Mouse (Mus musculus) erythroblast, adult 5-6 weeks (primary cell): Measurements from ENCODE around the gene Csnk2b. TPM values are rescaled to one million over a fixed set of nuclear protein-coding genes. Genes with fewer than 3 reads are reported as not detected.
"Not testable (repeated sequence)": the region's sequence is repeated elsewhere in the genome, so short reads cannot be mapped to it uniquely, and the experiment has no call there.

Source experiments
- ATAC-seq: replicated peaks from 2 replicates; pipeline ENCODE4 v1.8.0; 2016; ENCODE audit warnings: moderate number of reproducible peaks, mild to moderate bottlenecking, moderate TSS enrichment, inconsistent platforms; ENCODE audit not compliant: poor library complexity, low FRiP score, severe bottlenecking
- total RNA-seq, 2 experiments: library from RNA; stranded (forward) in 1 of 2; stranded (reverse) in 1 of 2; fragments of 150-400 nt in 1 of 2; fragments of 200-764, 138-1000 nt in 1 of 2; gene quantifications; 2 replicates each; pipeline versions ENCODE4 v1.2.3 to v1.2.4; 2015 to 2017; ENCODE audit warnings: low replicate concordance in 2 of 2

The Csnk2b gene
- total RNA-seq, 2 experiments from 2014 or later, result 76.5 to 181 TPM

GRCm38 (mm10) chr17:35124261-35124896, 2.5 kb upstream of the Csnk2b start:
- ATAC-seq, result not testable (repeated sequence)

DNA sequence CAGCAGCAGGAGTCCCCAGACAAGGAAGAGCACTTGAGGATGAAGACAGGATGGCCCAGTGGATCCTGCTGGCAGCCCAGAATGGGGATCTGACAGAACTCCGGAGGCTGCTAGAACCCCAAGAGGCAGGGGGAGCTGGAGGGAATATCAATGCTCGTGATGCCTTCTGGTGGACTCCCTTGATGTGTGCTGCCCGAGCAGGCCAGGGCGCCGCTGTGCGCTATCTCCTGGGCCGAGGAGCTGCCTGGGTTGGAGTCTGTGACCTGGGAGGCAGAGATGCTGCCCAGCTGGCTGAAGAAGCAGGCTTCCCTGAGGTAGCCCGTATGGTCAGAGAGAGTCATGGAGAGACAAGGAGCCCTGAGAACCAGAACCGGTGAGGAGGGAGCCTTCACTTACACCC, 1.4 kb upstream of the Csnk2b start:
- not testable (repeated sequence) for ATAC-seq

- peak; percentile 93 for ATAC-seq
Measured at GRCm38 (mm10) chr17:35121143-35121799, 582 bp downstream of the Csnk2b start, which contains the start of gene Gpank1. Gene Gpank1, plus strand, starts transcription at chr17:35121455.

DNA sequence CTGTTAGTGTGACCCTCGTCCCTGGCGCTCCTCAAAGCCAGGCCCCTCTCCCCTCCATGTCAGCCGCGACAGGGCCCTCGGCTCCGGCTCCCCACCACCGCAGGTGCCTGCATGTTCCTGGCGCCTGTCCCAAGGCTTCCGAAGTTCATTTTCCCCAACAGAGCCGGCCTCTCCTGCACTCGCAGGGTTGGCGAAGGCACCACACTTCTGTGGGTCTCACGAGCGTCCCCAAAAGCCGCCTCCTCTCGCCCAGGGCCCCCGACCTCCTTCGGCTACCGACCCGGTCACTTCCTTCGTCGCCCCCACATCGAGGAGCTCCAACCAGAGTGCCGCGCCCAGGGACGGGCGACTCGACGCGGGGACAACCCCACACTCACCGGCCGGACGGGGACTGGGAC, 1.1 kb downstream of the Csnk2b start:
- ATAC-seq, result peak; percentile 22

DNA sequence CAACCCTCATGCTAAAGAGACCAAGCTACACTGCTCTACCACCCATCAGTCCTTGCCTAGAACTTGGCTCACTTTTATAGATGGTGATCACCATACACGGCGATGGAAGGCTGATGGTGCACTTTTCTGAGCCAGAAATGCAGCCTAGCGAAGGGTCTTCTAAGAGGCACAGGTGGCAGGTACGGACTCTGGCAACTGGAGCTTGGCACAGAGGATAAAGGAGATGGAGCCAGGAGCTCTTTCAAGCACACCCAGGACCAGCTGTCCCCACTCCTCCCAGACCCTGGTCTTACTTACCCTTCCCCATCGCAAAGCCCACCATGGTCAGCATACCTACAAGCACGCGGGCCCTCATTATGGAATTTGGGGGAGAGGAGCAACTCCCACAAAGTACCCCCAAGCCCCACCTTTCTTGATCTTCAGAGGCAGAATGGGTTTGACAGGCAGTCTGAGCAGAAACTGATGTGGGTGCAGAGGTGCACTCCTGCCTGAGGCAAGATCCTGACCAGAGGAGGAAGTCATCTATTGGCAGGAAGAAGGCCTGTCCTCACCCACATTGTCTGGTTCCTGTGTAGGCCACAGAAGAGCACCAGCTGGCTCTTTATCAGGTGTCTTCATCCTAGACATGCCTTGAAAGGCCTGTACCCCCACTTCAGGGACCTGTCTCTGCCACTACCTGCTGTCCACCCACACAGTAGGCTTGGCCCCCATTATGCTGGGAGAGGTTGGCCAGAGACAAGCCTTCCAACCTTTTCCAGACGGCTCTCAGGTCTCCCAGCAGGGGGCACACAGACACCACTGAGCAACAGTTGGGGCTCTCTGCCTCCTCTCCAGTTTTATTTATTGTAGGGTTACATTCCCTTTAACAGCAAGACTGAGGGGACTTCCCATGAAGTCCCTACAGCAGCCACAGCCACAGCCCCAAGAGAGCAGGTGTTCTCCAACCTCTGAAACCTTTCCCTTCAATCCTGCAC, 6.5 kb downstream of the Csnk2b start, which contains the start of gene Ly6g5b:
TSS of gene Ly6g5b (minus strand) at position 383 of the 974 bp plus-strand sequence.
- ATAC-seq, result peak; percentile 58

DNA sequence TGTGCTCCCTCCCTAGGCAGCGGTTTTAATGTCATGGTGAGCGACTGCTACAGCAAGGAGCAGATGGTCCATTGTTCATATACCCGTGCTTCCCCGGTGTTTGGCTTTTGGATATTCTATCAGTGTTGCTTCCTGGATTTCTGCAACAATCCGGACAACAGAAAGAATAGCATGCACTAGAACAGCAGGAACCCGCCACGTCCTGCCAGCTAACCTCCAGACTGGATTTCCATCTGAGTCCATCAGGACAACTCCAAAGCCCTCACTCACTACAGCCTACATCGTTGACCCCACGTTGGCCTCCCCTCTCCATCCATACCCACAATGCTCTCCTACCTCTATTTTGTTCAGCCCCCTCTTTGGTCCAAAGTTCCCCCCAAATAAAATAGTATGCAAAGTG, 10.1 kb downstream of the Csnk2b start:
- ATAC-seq, result no peak

- no peak for ATAC-seq
Measured at GRCm38 (mm10) chr17:35108097-35108496, 13.8 kb downstream of the Csnk2b start, which contains the start of gene Ly6g5c. Gene Ly6g5c, plus strand, starts transcription at chr17:35108279.

- ATAC-seq, result no peak
Measured at GRCm38 (mm10) chr17:35106522-35106921, 15.3 kb downstream of the Csnk2b start.

DNA sequence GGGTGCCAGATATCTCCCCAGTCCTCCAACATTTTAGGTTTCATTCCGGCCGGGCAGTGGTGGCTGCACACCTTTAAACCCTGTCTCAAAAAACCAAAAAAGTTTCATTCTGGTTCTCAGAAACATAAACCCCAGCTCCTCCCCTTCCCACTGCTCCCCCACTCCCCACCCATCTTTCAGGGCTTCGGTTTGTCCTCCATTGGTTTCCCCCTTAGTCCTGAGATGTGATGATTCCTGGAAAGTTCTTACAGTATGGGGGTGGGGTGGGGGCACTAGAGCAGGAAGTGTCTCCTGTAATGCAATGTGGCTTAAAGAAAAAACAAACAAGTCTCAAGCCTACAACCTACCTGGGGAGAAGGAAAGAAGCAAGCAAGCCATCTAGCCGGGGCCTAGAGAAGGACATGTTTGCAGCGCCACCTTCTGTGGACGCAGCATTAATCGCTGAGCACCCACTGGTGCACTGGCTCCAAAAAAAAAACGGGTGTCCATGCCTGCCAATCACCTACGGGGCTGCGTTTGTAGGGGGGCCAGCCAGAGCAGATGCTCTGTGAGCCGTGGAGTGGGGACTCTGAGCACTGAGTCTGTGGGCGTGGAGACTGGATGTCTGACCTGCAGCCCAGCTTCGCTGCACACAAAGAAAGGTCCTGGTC, 16.0 kb downstream of the Csnk2b start:
- ATAC-seq, result peak; percentile 54

GRCm38 (mm10) chr17:35104754-35105153, 17.1 kb downstream of the Csnk2b start:
- ATAC-seq, result peak; percentile 81

DNA sequence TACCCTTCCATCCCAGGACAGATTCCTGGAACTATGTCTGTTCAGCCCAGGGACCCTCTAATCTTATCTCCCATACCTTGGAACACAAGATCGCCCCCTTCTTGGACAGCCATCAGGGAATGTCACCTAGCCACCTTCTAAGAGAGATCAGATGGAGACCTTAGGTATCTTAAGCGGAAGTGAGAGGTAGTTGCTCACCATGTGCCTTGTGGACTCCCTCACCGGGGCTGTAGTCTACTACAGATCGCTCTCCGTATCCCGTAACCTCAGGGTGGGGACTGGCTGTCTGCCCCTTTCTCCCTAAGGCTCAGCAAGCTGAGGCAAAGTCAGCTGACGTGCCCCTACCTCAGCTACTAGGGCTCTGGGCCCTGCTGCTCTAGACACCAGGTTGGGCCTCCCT, 17.8 kb downstream of the Csnk2b start:
- ATAC-seq, result no peak

DNA sequence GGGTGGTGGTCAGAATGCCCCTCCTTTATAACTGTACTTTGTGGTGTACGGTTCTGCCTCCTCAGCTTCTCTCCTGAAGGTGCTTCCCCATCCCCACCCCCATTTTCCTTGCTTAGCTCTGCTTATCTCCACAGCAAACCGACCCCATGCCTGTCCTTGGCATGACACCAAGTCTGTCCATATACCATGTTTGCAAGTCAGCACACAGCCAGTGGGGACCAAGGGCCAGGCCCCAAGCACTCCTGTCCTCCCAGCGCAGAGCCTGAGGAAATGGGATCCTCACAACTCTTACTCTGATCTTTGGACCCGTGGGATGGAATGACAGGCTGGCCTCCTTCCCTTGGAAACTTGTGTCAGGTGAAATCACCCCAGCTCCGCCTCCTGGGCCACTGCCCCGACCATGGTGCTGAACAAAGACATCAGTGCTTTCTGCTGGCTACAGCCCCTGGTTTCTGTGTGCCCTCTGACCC, 18.6 kb downstream of the Csnk2b start:
- no peak for ATAC-seq

GRCm38 (mm10) chr17:35102299-35102698, 19.6 kb downstream of the Csnk2b start:
- ATAC-seq, result no peak

- ATAC-seq, result no peak
Measured at GRCm38 (mm10) chr17:35101161-35101560, 20.7 kb downstream of the Csnk2b start.

DNA sequence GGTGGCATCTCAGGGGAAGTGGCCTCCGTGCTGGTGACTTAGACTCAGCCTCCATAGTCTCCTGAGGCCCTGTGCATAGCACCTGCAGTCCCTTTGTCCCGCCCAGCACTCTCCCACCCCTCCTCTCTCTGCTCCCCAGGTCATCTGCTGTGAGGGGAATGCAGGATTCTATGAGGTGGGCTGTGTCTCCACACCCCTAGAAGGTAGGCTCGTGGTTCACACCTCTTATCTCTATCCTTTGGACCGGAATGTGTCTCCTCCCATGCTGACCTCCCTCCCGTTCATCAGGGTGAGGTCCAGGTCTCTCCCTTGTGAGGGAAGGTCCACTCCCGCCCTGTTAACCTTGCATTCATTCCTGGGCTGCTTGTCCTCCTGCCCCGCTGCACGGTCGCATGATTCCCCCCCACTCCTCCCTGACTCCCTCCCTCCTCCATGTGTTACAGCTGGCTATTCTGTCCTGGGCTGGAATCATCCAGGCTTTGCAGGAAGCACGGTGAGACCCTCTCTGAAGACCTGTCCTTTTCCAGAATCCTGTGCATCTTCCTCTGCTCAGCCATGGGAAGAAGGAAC, 21.6 kb downstream of the Csnk2b start:
- ATAC-seq, result no peak

- ATAC-seq, result no peak
Measured at GRCm38 (mm10) chr17:35097164-35097655, 24.6 kb downstream of the Csnk2b start.

GRCm38 (mm10) chr17:35096597-35096996, 25.3 kb downstream of the Csnk2b start:
- no peak for ATAC-seq

- no peak for ATAC-seq
Measured at GRCm38 (mm10) chr17:35094475-35095365, 27.1 kb downstream of the Csnk2b start.
